Mouse (Mus musculus): ENCODE data around the gene Snrpd3. TPM values are rescaled to one million over a fixed set of nuclear protein-coding genes. Genes with fewer than 3 reads are reported as not detected.
A peak's percentile ranks its signal among the peaks of the same experiment; 100 is the strongest.
"Not testable (repeated sequence)": the region's sequence is repeated elsewhere in the genome, so short reads cannot be mapped to it uniquely, and the experiment has no call there.

The Snrpd3 gene
- polyA plus RNA-seq, 1 experiment = 195 TPM

GRCm38 (mm10) chr10:75516724-75517072 lies 653 bp upstream of the Snrpd3 start:
- peak overlapping the region; percentile 51 for H3ac ChIP-seq (ENCODE audit: control insufficient read depth, insufficient read length)
- peaks cover 65% of the 10 kb centered on the region for H3K79me2 ChIP-seq (ENCODE audit: control insufficient read depth, insufficient read depth)
- H3K36me3 ChIP-seq (ENCODE audit: control insufficient read depth, insufficient read depth) = peaks cover 16% of the 10 kb centered on the region
- H3K4me3 ChIP-seq = peak overlapping the region; percentile 80
- TF ChIP-seq E2F4 (IDR thresholded peaks at IDR 0.05; ENCODE audit: insufficient read depth) (no peak), MYOG (IDR thresholded peaks at IDR 0.05; ENCODE audit: control insufficient read depth in 1 of 3, insufficient read depth in 1 of 3, insufficient read length in 2 of 3, low read depth in 2 of 3) (no peak), MYOD1 (IDR thresholded peaks at IDR 0.05; ENCODE audit: control insufficient read depth in 1 of 3, insufficient read length in 2 of 3, low read depth in 2 of 3) (no peak), MAX (IDR thresholded peaks at IDR 0.05; ENCODE audit: low read depth) (no peak), POLR2AphosphoS2 (IDR thresholded peaks at IDR 0.05; ENCODE audit: insufficient read length, low read depth) (no peak), REST (IDR thresholded peaks at IDR 0.05; ENCODE audit: insufficient read depth, insufficient read length) (no peak), USF1 (IDR thresholded peaks at IDR 0.05; ENCODE audit: low read depth) (no peak), TCF3 (IDR thresholded peaks at IDR 0.05; ENCODE audit: insufficient read length, low read depth) (no peak), SRF (IDR thresholded peaks at IDR 0.05; ENCODE audit: control insufficient read depth, insufficient read length, low read depth) (no peak), CEBPB (IDR thresholded peaks at IDR 0.05; ENCODE audit: insufficient read depth, poor library complexity, severe bottlenecking) (no peak), POLR2A (IDR thresholded peaks at IDR 0.05; ENCODE audit: insufficient read length, low read depth) (no peak), TCF12 (IDR thresholded peaks at IDR 0.05; ENCODE audit: insufficient read depth, poor library complexity, severe bottlenecking) (no peak)
- no peaks in the 10 kb centered on the region for H3K27me3 ChIP-seq (ENCODE audit: control insufficient read depth, insufficient read depth, insufficient read length)
- H3K4me2 ChIP-seq (ENCODE audit: low read depth) = peak overlapping the region; percentile 89

DNA sequence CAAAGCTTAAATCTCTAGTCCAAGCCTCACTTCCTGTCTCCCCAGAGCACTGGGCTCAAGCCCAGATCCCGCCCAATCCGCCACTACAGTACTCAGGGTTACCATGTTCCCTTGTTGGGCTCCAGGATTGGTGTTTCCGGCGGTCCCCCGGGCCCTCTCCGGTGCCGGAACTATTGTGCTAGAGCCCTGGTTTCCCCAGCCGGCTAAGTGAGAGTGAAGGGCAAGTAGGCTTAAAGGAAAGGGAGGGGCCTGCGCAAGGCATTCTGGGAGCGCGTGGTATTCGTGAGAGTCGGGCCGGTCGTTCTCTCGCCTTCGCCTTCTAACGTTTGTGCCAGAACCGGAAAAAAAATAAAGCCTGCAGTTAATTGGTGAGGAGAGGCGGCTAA lies 400 bp downstream of the Snrpd3 start, which contains the start of gene Gucd1:
TSS of gene Gucd1 (minus strand) at position 215 of the 386 bp plus-strand sequence.
- H3K27me3 ChIP-seq (ENCODE audit: control insufficient read depth, insufficient read depth, insufficient read length) = no peaks in the 10 kb centered on the region
- peak within 1 kb of the TSS; percentile 80 for H3K4me3 ChIP-seq
- peaks cover 21% of the 10 kb centered on the region for H3K36me3 ChIP-seq (ENCODE audit: control insufficient read depth, insufficient read depth)
- TF ChIP-seq POLR2A (IDR thresholded peaks at IDR 0.05; ENCODE audit: insufficient read length, low read depth) (peak; percentile 81), USF1 (IDR thresholded peaks at IDR 0.05; ENCODE audit: low read depth) (peak; percentile 2), MAX (IDR thresholded peaks at IDR 0.05; ENCODE audit: low read depth) (peak; percentile 13), MYOG (IDR thresholded peaks at IDR 0.05; ENCODE audit: control insufficient read depth in 1 of 3, insufficient read depth in 1 of 3, insufficient read length in 2 of 3, low read depth in 2 of 3) (no peak), POLR2AphosphoS2 (IDR thresholded peaks at IDR 0.05; ENCODE audit: insufficient read length, low read depth) (peak; percentile 82), TCF12 (IDR thresholded peaks at IDR 0.05; ENCODE audit: insufficient read depth, poor library complexity, severe bottlenecking) (peak; percentile 22), TCF3 (IDR thresholded peaks at IDR 0.05; ENCODE audit: insufficient read length, low read depth) (no peak), CEBPB (IDR thresholded peaks at IDR 0.05; ENCODE audit: insufficient read depth, poor library complexity, severe bottlenecking) (0 out of 2 replicates have a peak, but pooled peaks have one; percentile 0), MYOD1 (IDR thresholded peaks at IDR 0.05; ENCODE audit: control insufficient read depth in 1 of 3, insufficient read length in 2 of 3, low read depth in 2 of 3) (no peak)
- H3K79me2 ChIP-seq (ENCODE audit: control insufficient read depth, insufficient read depth) = peaks cover 76% of the 10 kb centered on the region
- H3K4me2 ChIP-seq (ENCODE audit: low read depth) = peak within 1 kb of the TSS; percentile 91
- peak within 1 kb of the TSS; percentile 51 for H3ac ChIP-seq (ENCODE audit: control insufficient read depth, insufficient read length)

DNA sequence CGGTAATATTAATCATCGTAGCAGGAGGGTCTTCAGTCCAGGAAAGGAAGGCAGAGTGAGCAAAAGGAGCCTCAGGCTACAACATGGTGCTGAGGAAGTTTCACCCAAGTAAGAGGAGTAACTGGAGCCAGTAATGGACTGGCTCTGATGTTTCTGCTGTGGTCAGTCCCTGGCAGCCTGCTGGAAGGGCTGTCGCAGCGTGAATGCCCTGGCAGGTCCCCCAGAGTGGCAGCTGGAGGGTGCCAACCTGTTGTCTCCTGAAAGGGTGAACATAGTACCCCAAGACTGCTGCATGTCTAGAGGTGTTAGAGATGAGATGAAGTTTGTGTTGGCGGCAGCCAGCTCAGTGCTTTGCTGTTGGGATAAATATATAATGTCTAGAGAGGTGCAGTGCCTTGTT lies 3.2 kb downstream of the Snrpd3 start:
- H3K4me2 ChIP-seq (ENCODE audit: low read depth) = no peak overlapping the region
- no peak overlapping the region for H3K4me3 ChIP-seq

DNA sequence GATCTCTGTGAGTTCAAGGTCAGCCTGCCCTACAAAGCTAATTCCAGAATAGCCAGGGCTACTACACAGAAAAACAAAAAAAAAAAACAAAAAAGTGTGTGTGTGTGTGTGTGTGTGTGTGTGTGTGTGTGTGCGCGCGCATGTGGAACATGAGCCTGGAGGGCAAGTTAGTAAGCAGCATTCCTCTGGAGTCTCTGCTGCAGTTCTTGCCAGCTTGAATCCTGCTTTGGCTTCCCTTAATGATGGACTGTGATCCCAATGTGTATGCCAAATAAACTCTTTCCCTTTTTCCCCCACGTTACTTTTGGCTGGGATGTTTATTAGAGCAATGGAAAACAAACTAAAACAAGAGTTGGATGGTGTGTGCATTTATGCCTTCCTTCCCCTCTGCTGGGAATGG lies 4.3 kb downstream of the Snrpd3 start:
- H3K36me3 ChIP-seq (ENCODE audit: control insufficient read depth, insufficient read depth) = peaks cover 47% of the 10 kb centered on the region
- peaks cover 88% of the 10 kb centered on the region for H3K79me2 ChIP-seq (ENCODE audit: control insufficient read depth, insufficient read depth)
- TF ChIP-seq REST (IDR thresholded peaks at IDR 0.05; ENCODE audit: insufficient read depth, insufficient read length) (no peak), SRF (IDR thresholded peaks at IDR 0.05; ENCODE audit: control insufficient read depth, insufficient read length, low read depth) (no peak), TCF3 (IDR thresholded peaks at IDR 0.05; ENCODE audit: insufficient read length, low read depth) (no peak), MYOD1 (IDR thresholded peaks at IDR 0.05; ENCODE audit: control insufficient read depth in 1 of 3, insufficient read length in 2 of 3, low read depth in 2 of 3) (no peak), MYOG (IDR thresholded peaks at IDR 0.05; ENCODE audit: control insufficient read depth in 1 of 3, insufficient read depth in 1 of 3, insufficient read length in 2 of 3, low read depth in 2 of 3) (no peak), E2F4 (IDR thresholded peaks at IDR 0.05; ENCODE audit: insufficient read depth) (no peak), USF1 (IDR thresholded peaks at IDR 0.05; ENCODE audit: low read depth) (no peak), POLR2A (IDR thresholded peaks at IDR 0.05; ENCODE audit: insufficient read length, low read depth) (no peak), MAX (IDR thresholded peaks at IDR 0.05; ENCODE audit: low read depth) (no peak), TCF12 (IDR thresholded peaks at IDR 0.05; ENCODE audit: insufficient read depth, poor library complexity, severe bottlenecking) (no peak), CEBPB (IDR thresholded peaks at IDR 0.05; ENCODE audit: insufficient read depth, poor library complexity, severe bottlenecking) (no peak), POLR2AphosphoS2 (IDR thresholded peaks at IDR 0.05; ENCODE audit: insufficient read length, low read depth) (no peak)
- H3K27me3 ChIP-seq (ENCODE audit: control insufficient read depth, insufficient read depth, insufficient read length) = no peaks in the 10 kb centered on the region
- H3K4me3 ChIP-seq = no peak overlapping the region
- H3ac ChIP-seq (ENCODE audit: control insufficient read depth, insufficient read length) = no peak overlapping the region
- no peak overlapping the region for H3K4me2 ChIP-seq (ENCODE audit: low read depth)

More for the DNA sequence above, 3.2 kb downstream of the Snrpd3 start:
- TF ChIP-seq SRF (IDR thresholded peaks at IDR 0.05; ENCODE audit: control insufficient read depth, insufficient read length, low read depth) (no peak), TCF12 (IDR thresholded peaks at IDR 0.05; ENCODE audit: insufficient read depth, poor library complexity, severe bottlenecking) (no peak), POLR2AphosphoS2 (IDR thresholded peaks at IDR 0.05; ENCODE audit: insufficient read length, low read depth) (no peak), TCF3 (IDR thresholded peaks at IDR 0.05; ENCODE audit: insufficient read length, low read depth) (no peak)
- H3K79me2 ChIP-seq (ENCODE audit: control insufficient read depth, insufficient read depth) = peaks cover 88% of the 10 kb centered on the region
- H3K36me3 ChIP-seq (ENCODE audit: control insufficient read depth, insufficient read depth) = peaks cover 38% of the 10 kb centered on the region
- H3ac ChIP-seq (ENCODE audit: control insufficient read depth, insufficient read length) = no peak overlapping the region
- H3K27me3 ChIP-seq (ENCODE audit: control insufficient read depth, insufficient read depth, insufficient read length) = no peaks in the 10 kb centered on the region

GRCm38 (mm10) chr10:75525450-75525849 lies 8.1 kb downstream of the Snrpd3 start:
- H3K27me3 ChIP-seq (ENCODE audit: control insufficient read depth, insufficient read depth, insufficient read length); H3K4me3 ChIP-seq; H3ac ChIP-seq (ENCODE audit: control insufficient read depth, insufficient read length); H3K4me2 ChIP-seq (ENCODE audit: low read depth): not testable (repeated sequence)
- Histone ChIP-seq H3K79me2 (ENCODE audit: control insufficient read depth, insufficient read depth) (peaks cover 94% of the 10 kb centered on the region), H3K36me3 (ENCODE audit: control insufficient read depth, insufficient read depth) (peaks cover 45% of the 10 kb centered on the region)

All from myocyte (in vitro differentiated cells).